Mouse (Mus musculus) spleen, adult 2 months (tissue): Measurements from ENCODE around the gene Krt42.

ENCODE experiments used
- CTCF ChIP-seq: fragments of 200-500 bp; IDR thresholded peaks from 2 replicates; pipeline ENCODE4 v1.5.1; 2011; ENCODE audit warnings: mild to moderate bottlenecking, inconsistent platforms; ENCODE audit not compliant: insufficient read depth, insufficient read length, insufficient replicate concordance; ENCODE audit errors: extremely low read depth
- POLR2A ChIP-seq: fragments of 200-500 bp; IDR thresholded peaks from 2 replicates; pipeline ENCODE4 v1.6.1; 2011; ENCODE audit warnings: low read depth, low read length, inconsistent platforms

- no peak for TF ChIP-seq POLR2A
- TF ChIP-seq CTCF, result no peak
These were observed 2.2 kb upstream of the Krt42 start for GRCm38 (mm10) chr11:100271878-100272277.
